Mouse (Mus musculus) cerebellum, adult 18-20 months (tissue): ENCODE results near the gene Cog4.
"Not testable (repeated sequence)": the region's sequence is repeated elsewhere in the genome, so short reads cannot be mapped to it uniquely, and the experiment has no call there.

Experiments used
- DNase-seq, 2 experiments: peaks; one replicate each; pipeline ENCODE4 v3.0.0; 2021

Gene Cog4

DNA sequence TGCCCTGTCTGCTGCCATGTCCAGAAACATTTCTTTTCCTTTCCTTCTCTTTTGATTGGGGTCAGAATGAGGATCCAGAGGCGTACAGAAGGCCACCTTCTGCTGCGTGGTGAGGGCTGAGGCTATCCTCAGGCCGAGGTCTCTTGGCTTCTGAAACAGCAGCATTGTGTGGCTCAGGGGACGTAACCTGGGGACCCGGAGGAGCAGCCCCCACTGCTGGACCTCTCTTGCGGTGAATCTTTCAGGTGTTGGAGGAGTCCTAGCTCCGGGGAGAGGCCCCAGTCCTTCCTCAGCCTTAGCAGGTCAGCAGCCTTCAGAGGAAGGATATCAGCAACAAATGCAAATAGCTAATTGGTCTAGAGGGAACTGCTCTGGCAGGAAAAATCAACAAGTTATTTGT is 82.0 kb downstream of the Cog4 start:
- no peak for DNase-seq

DNA sequence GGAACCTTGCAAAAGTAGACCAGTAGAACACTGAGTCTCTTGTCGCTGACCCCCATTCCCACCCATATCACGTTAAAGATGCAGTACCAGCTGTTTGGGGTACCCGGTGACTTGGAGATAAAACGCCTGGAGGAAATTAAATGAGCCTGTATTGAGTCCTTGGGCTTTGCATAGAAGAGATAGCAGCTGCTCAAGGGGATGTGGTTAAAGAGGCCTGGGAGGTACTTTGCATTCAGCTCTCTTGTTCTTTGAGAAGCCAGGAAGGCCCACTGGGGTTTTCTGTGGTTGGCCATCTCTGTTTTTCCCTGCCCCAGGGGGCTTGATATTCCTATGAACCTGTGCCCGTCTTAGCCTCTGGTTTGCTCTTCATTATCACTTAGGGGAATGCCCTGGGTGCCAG is 82.7 kb downstream of the Cog4 start:
- DNase-seq = no peak

- not testable (repeated sequence) for DNase-seq
Observed at GRCm38 (mm10) chr8:110929672-110930071, 83.3 kb downstream of the Cog4 start.

GRCm38 (mm10) chr8:110931176-110931939 is 85.0 kb downstream of the Cog4 start:
- peak; percentile 76 to 82 for DNase-seq
